Mouse (Mus musculus) lung, postnatal 0 days (tissue): ENCODE measurements at regions not wholly inside any gene's neighbourhood (a gene's known extent, or its start where the extent isn't known, plus 50 kb on each side); places are given as distances from the start of the nearest gene placed in this dataset.

Source experiments
- CTCF ChIP-seq: IDR thresholded peaks from 2 replicates; pipeline ENCODE4 v1.5.1; 2016; ENCODE audit warnings: antibody characterized with exemption, mild to moderate bottlenecking
- EP300 ChIP-seq: IDR thresholded peaks from 2 replicates; pipeline ENCODE4 v1.6.1; 2016; ENCODE audit warnings: antibody characterized with exemption, mild to moderate bottlenecking, control low read depth

GRCm38 (mm10) chr4:142337701-142338100 lies 98.5 kb upstream of the Kazn start:
- TF ChIP-seq CTCF, result no peak
- TF ChIP-seq EP300, result no peak
